In the genomic region with DNA sequence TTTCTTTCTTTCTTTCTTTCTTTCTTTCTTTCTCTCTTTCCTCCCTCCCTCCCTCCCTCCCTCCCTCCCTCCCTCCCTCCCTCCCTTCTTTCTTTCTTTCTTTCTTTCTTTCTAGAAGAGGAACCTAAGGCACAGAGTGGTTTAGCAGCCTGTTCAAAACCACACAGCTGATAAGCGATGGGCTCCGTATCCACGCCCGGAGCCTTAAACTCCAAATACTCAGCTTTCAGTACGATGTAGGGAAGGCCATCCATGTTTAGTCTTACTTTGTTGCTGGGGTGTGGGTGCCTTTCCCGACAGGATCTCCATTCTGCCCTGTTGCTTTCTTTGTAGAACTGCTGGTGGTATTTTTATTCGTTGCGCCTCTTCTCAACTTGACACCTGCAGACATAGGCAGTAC, we compare ENCODE assay signal across 40 mouse cellular contexts. TPM values are rescaled to one million over a fixed set of nuclear protein-coding genes. Genes with fewer than 3 reads are reported as not detected.
"Had no signal": no experiment of that assay in that cellular context is flagged by ENCODE, and none has a peak within 500 bp of the region (broad histone marks: within the 10 kb centered on the region; RNA-seq: fewer than 3 reads in every experiment).

No protein-coding gene starts in this region.

- H3K9me3 ChIP-seq: heart, embryonic 13.5 days; heart, embryonic 15.5 days; hindbrain, embryonic 13.5 days; hindbrain, embryonic 15.5 days; kidney, embryonic 15.5 days; limb, embryonic 10.5 days; limb, embryonic 12.5 days had no signal

- H3K4me3 ChIP-seq: heart, adult 2 months; heart, embryonic 13.5 days; heart, embryonic 15.5 days; hindbrain, embryonic 13.5 days; hindbrain, embryonic 15.5 days; kidney, embryonic 15.5 days; left cerebral cortex, adult 2 months; limb, embryonic 10.5 days; limb, embryonic 12.5 days had no signal

- H3K27ac ChIP-seq: heart, adult 2 months; heart, embryonic 13.5 days; heart, embryonic 15.5 days; hindbrain, embryonic 13.5 days; hindbrain, embryonic 15.5 days; hindbrain, postnatal 0 days; kidney, embryonic 15.5 days; kidney, postnatal 0 days; left cerebral cortex, adult 2 months; limb, embryonic 10.5 days; limb, embryonic 12.5 days; liver, embryonic 14.5 days had no signal

- H3K9ac ChIP-seq: heart, embryonic 13.5 days; heart, embryonic 15.5 days; hindbrain, embryonic 13.5 days; hindbrain, embryonic 15.5 days; kidney, embryonic 15.5 days; limb, embryonic 12.5 days; liver, embryonic 14.5 days had no signal

- H3K36me3 ChIP-seq: heart, embryonic 13.5 days; heart, embryonic 15.5 days; hindbrain, embryonic 13.5 days; hindbrain, embryonic 15.5 days; kidney, embryonic 15.5 days; limb, embryonic 10.5 days; limb, embryonic 12.5 days had no signal

- ATAC-seq: hindbrain, postnatal 0 days; intestine, embryonic 16.5 days had no signal

- H3K4me2 ChIP-seq: heart, embryonic 15.5 days; hindbrain, embryonic 13.5 days; hindbrain, embryonic 15.5 days; limb, embryonic 12.5 days had no signal

- H3K27me3 ChIP-seq: heart, embryonic 13.5 days; heart, embryonic 15.5 days; hindbrain, embryonic 13.5 days; hindbrain, embryonic 15.5 days; kidney, embryonic 15.5 days; limb, embryonic 12.5 days had no signal

- H3K4me1 ChIP-seq: heart, embryonic 13.5 days; limb, embryonic 12.5 days had no signal

- DNase-seq: gastrocnemius, postnatal 25 days; heart, adult 2 months; heart, postnatal 14 days; heart, postnatal 36 days; kidney, adult 11 months; kidney, adult 2 months; kidney, adult 9 months; kidney, postnatal 14 days; kidney, postnatal 36 days; liver had no signal

RNA-seq across cellular contexts. Expression of gene Cryga, which starts 6.0 kb away (rescaled TPM):
- total RNA-seq: gastrocnemius, adult 18-20 months; gastrocnemius, adult 8-10 months; gastrocnemius, postnatal 25 days; heart, adult 2 months; heart, postnatal 14 days; heart, postnatal 36 days; hematopoietic stem cell, adult 5-6 weeks had no signal
- polyA plus RNA-seq: gonadal fat pad, adult 2 months; heart, adult 2 months; heart, embryonic 11.5 days; heart, embryonic 13.5 days; heart, embryonic 15.5 days; heart, postnatal 0 days; hindbrain, embryonic 11.5 days; hindbrain, embryonic 13.5 days; intestine, embryonic 14.5 days; intestine, embryonic 16.5 days; kidney, embryonic 15.5 days; kidney, postnatal 0 days; large intestine, adult 2 months; limb, embryonic 10.5 days; limb, embryonic 12.5 days; limb, embryonic 14.5 days; liver, embryonic 11.5 days; liver, embryonic 14.5 days; liver, embryonic 16.5 days had no signal

RNA-seq across cellular contexts. Expression of gene Gm28845, which starts 10.2 kb away (rescaled TPM):
- total RNA-seq: gastrocnemius, adult 18-20 months; gastrocnemius, adult 8-10 months; gastrocnemius, postnatal 25 days; heart, adult 2 months; heart, postnatal 14 days; heart, postnatal 36 days; hematopoietic stem cell, adult 5-6 weeks; layer of hippocampus, adult 8-10 months; left cerebral cortex, postnatal 14 days had no signal
- polyA plus RNA-seq: gonadal fat pad, adult 2 months; heart, adult 2 months; heart, embryonic 11.5 days; heart, embryonic 13.5 days; heart, embryonic 15.5 days; heart, postnatal 0 days; hindbrain, embryonic 11.5 days; hindbrain, embryonic 13.5 days; hindbrain, embryonic 15.5 days; intestine, embryonic 14.5 days; intestine, embryonic 16.5 days; kidney, embryonic 15.5 days; kidney, postnatal 0 days; large intestine, adult 2 months; limb, embryonic 10.5 days; limb, embryonic 12.5 days; limb, embryonic 14.5 days; liver, embryonic 11.5 days; liver, embryonic 14.5 days; liver, embryonic 16.5 days had no signal

RNA-seq across cellular contexts. Expression of gene D630023F18Rik, which starts 13.8 kb away (rescaled TPM):
- total RNA-seq: gastrocnemius, adult 18-20 months; gastrocnemius, adult 8-10 months; gastrocnemius, postnatal 25 days; heart, adult 2 months; heart, postnatal 14 days; heart, postnatal 36 days; hematopoietic stem cell, adult 5-6 weeks had no signal
- polyA plus RNA-seq: heart, adult 2 months; heart, postnatal 0 days; hindbrain, embryonic 11.5 days; intestine, embryonic 16.5 days had no signal

RNA-seq across cellular contexts. Expression of gene Crygb, which starts 27.1 kb away (rescaled TPM):
- total RNA-seq: gastrocnemius, adult 18-20 months; gastrocnemius, adult 8-10 months; gastrocnemius, postnatal 25 days; heart, adult 2 months; heart, postnatal 14 days; heart, postnatal 36 days; hematopoietic stem cell, adult 5-6 weeks; hindbrain, postnatal 0 days; layer of hippocampus, adult 18-20 months; layer of hippocampus, adult 8-10 months; layer of hippocampus, postnatal 10 days; layer of hippocampus, postnatal 25 days; left cerebral cortex, adult 2 months; left cerebral cortex, postnatal 14 days; left cerebral cortex, postnatal 36 days had no signal
- polyA plus RNA-seq: gonadal fat pad, adult 2 months; heart, adult 2 months; heart, postnatal 0 days; hindbrain, embryonic 11.5 days; hindbrain, embryonic 13.5 days; intestine, embryonic 14.5 days; intestine, embryonic 16.5 days; kidney, adult 2 months; kidney, embryonic 15.5 days; kidney, postnatal 0 days; large intestine, adult 2 months; limb, embryonic 10.5 days; limb, embryonic 12.5 days; liver, embryonic 11.5 days; liver, embryonic 14.5 days; liver, embryonic 16.5 days had no signal

RNA-seq across cellular contexts. Expression of gene Crygc, which starts 35.7 kb away (rescaled TPM):
- total RNA-seq: gastrocnemius, adult 18-20 months; gastrocnemius, adult 8-10 months; gastrocnemius, postnatal 25 days; heart, adult 2 months; heart, postnatal 14 days; heart, postnatal 36 days; hematopoietic stem cell, adult 5-6 weeks; hindbrain, postnatal 0 days; layer of hippocampus, adult 18-20 months; layer of hippocampus, adult 8-10 months; layer of hippocampus, postnatal 10 days; layer of hippocampus, postnatal 25 days; left cerebral cortex, adult 2 months; left cerebral cortex, postnatal 14 days; left cerebral cortex, postnatal 36 days had no signal
- polyA plus RNA-seq: heart, adult 2 months; heart, embryonic 11.5 days; heart, embryonic 13.5 days; heart, embryonic 15.5 days; heart, postnatal 0 days; hindbrain, embryonic 11.5 days; hindbrain, embryonic 13.5 days; hindbrain, embryonic 15.5 days; hindbrain, postnatal 0 days; intestine, embryonic 14.5 days; intestine, embryonic 16.5 days; kidney, adult 2 months; kidney, embryonic 15.5 days; kidney, postnatal 0 days; large intestine, adult 2 months; limb, embryonic 10.5 days; limb, embryonic 12.5 days; limb, embryonic 14.5 days; liver, embryonic 11.5 days; liver, embryonic 14.5 days; liver, embryonic 16.5 days had no signal
